Mouse (Mus musculus) liver, embryonic 16.5 days (tissue): ENCODE measurements at regions not wholly inside any gene's neighbourhood (a gene's known extent, or its start where the extent isn't known, plus 50 kb on each side); places are given as distances from the start of the nearest gene placed in this dataset.

Source experiments
- ATAC-seq: fragments of 200-750 bp; cut with Nextera tagmentation; 2 replicates; pipeline ENCODE4 v1.8.0; 2017; ENCODE audit warnings: low read depth, mild to moderate bottlenecking, moderate number of reproducible peaks, moderate library complexity
- H3K27ac ChIP-seq: fragments of 300-500 bp; sonication (generic); 2 replicates; pipeline ENCODE4 v1.5.1; 2014; ENCODE audit warnings: mild to moderate bottlenecking, low read length
- H3K27me3 ChIP-seq: fragments of 300-500 bp; sonication (generic); 2 replicates; pipeline ENCODE4 v1.6.1; 2014; ENCODE audit warnings: low read depth, low read length, mixed read lengths; ENCODE audit not compliant: control insufficient read depth, insufficient read depth
- H3K36me3 ChIP-seq: fragments of 300-500 bp; sonication (generic); 2 replicates; pipeline ENCODE4 v1.6.1; 2014; ENCODE audit warnings: mild to moderate bottlenecking; ENCODE audit not compliant: control insufficient read depth, insufficient read depth
- H3K4me1 ChIP-seq: fragments of 300-500 bp; sonication (generic); 2 replicates; pipeline ENCODE4 v1.6.1; 2014; ENCODE audit warnings: low read depth, low read length, mixed read lengths; ENCODE audit not compliant: control insufficient read depth
- H3K4me2 ChIP-seq: fragments of 300-500 bp; sonication (generic); 2 replicates; pipeline ENCODE4 v1.6.1; 2014; ENCODE audit warnings: low read depth, low read length, mixed read lengths
- H3K4me3 ChIP-seq: fragments of 300-500 bp; sonication (generic); 2 replicates; pipeline ENCODE4 v1.5.1; 2014; ENCODE audit warnings: low read depth, mild to moderate bottlenecking, low read length
- H3K9ac ChIP-seq: fragments of 300-500 bp; sonication (generic); 2 replicates; pipeline ENCODE4 v1.6.1; 2014; ENCODE audit warnings: low read depth, low read length
- H3K9me3 ChIP-seq: fragments of 300-500 bp; sonication (generic); replicated peaks from 2 replicates; pipeline ENCODE4 v1.6.1; 2016; ENCODE audit warnings: low read length; ENCODE audit not compliant: control insufficient read depth
- WGBS: fragments of 180-500 bp; shearing (Covaris S2); extraction: QIAGEN DNeasy Blood & Tissue Kit; methylation state at CpG from one replicate; pipeline ENCODE4 v1.1.7; 2014; ENCODE audit not compliant: insufficient replicate concordance; 5-methylcytosine and 5-hydroxymethylcytosine counted together

- Histone ChIP-seq H3K27me3 (no peaks in the 10 kb centered on the region), H3K9ac (no peak overlapping the region), H3K4me3 (no peak overlapping the region), H3K27ac (no peak overlapping the region), H3K4me1 (no peaks in the 10 kb centered on the region), H3K4me2 (no peak overlapping the region), H3K36me3 (no peaks in the 10 kb centered on the region), H3K9me3 (no peaks in the 10 kb centered on the region)
- WGBS, result 65% methylated on average over 4 of the region's 4 CpGs
- no peak for ATAC-seq
Measured at GRCm38 (mm10) chr16:29706996-29707395, 127.9 kb downstream of the Opa1 start.

DNA sequence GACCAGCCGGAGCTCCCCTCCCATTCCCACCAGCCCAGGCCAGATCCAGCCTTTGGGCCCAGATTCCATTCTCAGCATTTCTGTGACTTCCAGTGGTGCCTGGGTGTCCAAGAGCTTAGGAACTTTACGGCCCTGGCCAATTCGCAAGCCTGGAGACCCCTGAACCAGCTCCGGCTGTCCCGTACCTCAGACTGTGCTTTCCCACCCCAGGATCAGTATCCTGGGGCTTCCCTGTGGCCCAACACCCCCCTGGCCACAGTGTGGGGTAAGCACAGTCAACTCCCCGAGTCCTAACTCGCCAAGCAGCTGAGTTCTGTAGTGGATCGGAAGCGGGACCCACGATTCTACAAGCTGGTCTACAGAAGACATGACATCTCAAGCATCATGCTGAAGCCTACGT, 128.5 kb downstream of the Opa1 start:
- Histone ChIP-seq H3K36me3 (no peaks in the 10 kb centered on the region), H3K4me3 (no peak overlapping the region), H3K9me3 (no peaks in the 10 kb centered on the region), H3K27ac (no peak overlapping the region), H3K9ac (no peak overlapping the region), H3K4me1 (no peaks in the 10 kb centered on the region), H3K4me2 (no peak overlapping the region), H3K27me3 (no peaks in the 10 kb centered on the region)
- WGBS, result 73% methylated on average over 11 of the region's 11 CpGs
- no peak for ATAC-seq

DNA sequence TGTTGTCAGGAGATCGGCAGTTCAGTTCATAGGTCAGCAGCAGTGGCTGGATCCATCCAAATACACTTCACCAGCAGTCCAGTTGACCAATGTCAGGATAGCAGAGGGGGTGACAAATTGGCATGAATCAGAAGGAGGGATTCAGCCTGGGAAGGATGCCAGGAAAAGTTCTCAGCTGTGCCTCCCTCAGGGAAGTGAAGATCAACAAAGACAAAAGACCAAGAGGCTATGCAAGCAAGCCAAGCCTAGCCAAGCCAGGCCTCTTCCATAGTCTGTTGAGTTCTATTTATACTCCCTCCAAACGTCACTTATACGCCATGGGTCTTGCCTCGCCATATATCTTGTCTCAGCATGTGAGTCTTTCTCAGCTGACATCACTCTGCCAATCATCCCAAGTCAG, 129.9 kb downstream of the Opa1 start:
- WGBS, result 57% methylated on average over 4 of the region's 4 CpGs
- Histone ChIP-seq H3K9ac (no peak overlapping the region), H3K36me3 (no peaks in the 10 kb centered on the region), H3K27ac (no peak overlapping the region), H3K9me3 (no peaks in the 10 kb centered on the region), H3K4me2 (no peak overlapping the region), H3K4me1 (no peaks in the 10 kb centered on the region), H3K27me3 (no peaks in the 10 kb centered on the region), H3K4me3 (no peak overlapping the region)
- ATAC-seq, result no peak

DNA sequence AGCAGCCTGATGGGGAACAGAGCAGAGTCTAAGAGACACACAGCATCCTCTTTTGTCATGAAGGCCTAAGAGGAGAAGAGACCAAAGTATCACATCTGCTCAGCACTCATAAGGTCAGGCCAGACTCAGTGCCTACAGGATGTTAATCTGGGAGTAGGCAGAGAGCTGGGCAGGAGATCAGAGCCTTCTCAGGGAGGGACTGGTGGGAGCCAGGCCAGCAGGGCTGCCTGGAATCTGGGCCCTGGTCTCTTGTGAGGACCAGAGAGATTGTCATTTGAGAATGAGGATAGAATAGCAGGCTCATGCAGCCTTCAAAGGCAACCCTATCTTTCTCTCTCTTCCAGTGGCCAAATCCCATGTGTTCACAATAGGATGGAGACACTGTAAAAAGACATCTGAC, 132.3 kb downstream of the Opa1 start:
- Histone ChIP-seq H3K4me3 (no peak overlapping the region), H3K36me3 (no peaks in the 10 kb centered on the region), H3K4me1 (no peaks in the 10 kb centered on the region), H3K9me3 (no peaks in the 10 kb centered on the region), H3K27me3 (no peaks in the 10 kb centered on the region), H3K9ac (no peak overlapping the region), H3K27ac (no peak overlapping the region), H3K4me2 (no peak overlapping the region)
- no peak for ATAC-seq

DNA sequence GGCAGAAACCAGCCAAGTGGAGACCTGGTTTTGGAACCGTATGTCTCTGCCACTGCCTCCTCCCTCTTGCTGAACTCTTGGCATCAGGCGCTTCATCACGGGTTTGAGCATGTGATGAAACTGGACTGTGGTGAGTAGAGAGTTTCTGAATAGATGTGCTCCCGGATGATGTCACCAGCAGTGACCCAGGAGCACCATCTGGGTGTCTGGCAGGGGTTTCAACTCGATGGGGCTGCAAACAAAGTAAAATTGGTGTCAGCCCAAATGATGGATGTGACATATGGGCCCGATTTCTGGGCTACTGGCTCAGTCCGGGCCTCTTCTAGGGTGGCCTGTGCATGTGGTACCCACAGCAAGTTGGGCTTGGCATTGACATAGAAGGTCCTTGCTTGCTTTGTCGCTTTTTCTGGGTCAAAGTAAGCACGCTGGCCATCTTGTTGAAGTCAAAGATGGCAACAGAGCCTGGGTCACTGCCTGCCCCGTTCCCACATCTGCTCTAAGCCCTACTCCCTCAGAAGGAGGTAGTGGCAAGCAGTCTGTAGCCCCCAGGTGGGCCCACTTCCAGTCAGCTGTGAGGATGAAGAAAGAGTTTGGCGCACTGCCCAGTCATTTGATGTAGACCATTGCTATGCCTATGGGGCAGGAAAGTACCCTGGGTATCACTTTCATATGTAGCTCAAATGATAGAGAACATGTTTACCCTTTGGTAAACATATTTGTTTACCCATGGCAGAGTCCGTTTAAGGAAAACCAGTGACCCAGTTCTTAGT, 133.0 kb downstream of the Opa1 start:
- no peaks in the 10 kb centered on the region for H3K4me1 ChIP-seq
- H3K9me3 ChIP-seq, result no peaks in the 10 kb centered on the region
- H3K36me3 ChIP-seq, result no peaks in the 10 kb centered on the region
- ATAC-seq, result no peak
- no peaks in the 10 kb centered on the region for H3K27me3 ChIP-seq
- H3K27ac ChIP-seq, result no peak overlapping the region
- 61% methylated on average over 12 of the region's 12 CpGs for WGBS
- no peak overlapping the region for H3K4me2 ChIP-seq
- no peak overlapping the region for H3K4me3 ChIP-seq
- H3K9ac ChIP-seq, result no peak overlapping the region

- no peak overlapping the region for H3K27ac ChIP-seq
- H3K4me1 ChIP-seq, result no peaks in the 10 kb centered on the region
- H3K9me3 ChIP-seq, result no peaks in the 10 kb centered on the region
- no peaks in the 10 kb centered on the region for H3K36me3 ChIP-seq
- WGBS, result 62% methylated on average over 10 of the region's 10 CpGs
- H3K27me3 ChIP-seq, result no peaks in the 10 kb centered on the region
- no peak overlapping the region for H3K4me3 ChIP-seq
- no peak overlapping the region for H3K4me2 ChIP-seq
- H3K9ac ChIP-seq, result no peak overlapping the region
- ATAC-seq, result no peak
Measured at GRCm38 (mm10) chr16:29714612-29715127, 135.5 kb downstream of the Opa1 start.

GRCm38 (mm10) chr16:29718965-29719364, 139.8 kb downstream of the Opa1 start:
- H3K4me2 ChIP-seq, result no peak overlapping the region
- H3K36me3 ChIP-seq, result no peaks in the 10 kb centered on the region
- no peak overlapping the region for H3K27ac ChIP-seq
- H3K9ac ChIP-seq, result no peak overlapping the region
- WGBS, result 56% methylated on average over 10 of the region's 10 CpGs
- H3K27me3 ChIP-seq, result no peaks in the 10 kb centered on the region
- H3K4me3 ChIP-seq, result no peak overlapping the region
- ATAC-seq, result no peak
- H3K4me1 ChIP-seq, result no peaks in the 10 kb centered on the region
- H3K9me3 ChIP-seq, result no peaks in the 10 kb centered on the region

GRCm38 (mm10) chr16:29719571-29720451, 140.7 kb downstream of the Opa1 start:
- H3K4me3 ChIP-seq, result no peak overlapping the region
- H3K36me3 ChIP-seq, result no peaks in the 10 kb centered on the region
- no peak overlapping the region for H3K4me2 ChIP-seq
- H3K4me1 ChIP-seq, result no peaks in the 10 kb centered on the region
- no peak overlapping the region for H3K27ac ChIP-seq
- H3K27me3 ChIP-seq, result no peaks in the 10 kb centered on the region
- ATAC-seq, result no peak
- no peak overlapping the region for H3K9ac ChIP-seq
- H3K9me3 ChIP-seq, result no peaks in the 10 kb centered on the region
- WGBS, result 80% methylated on average over 23 of the region's 23 CpGs

DNA sequence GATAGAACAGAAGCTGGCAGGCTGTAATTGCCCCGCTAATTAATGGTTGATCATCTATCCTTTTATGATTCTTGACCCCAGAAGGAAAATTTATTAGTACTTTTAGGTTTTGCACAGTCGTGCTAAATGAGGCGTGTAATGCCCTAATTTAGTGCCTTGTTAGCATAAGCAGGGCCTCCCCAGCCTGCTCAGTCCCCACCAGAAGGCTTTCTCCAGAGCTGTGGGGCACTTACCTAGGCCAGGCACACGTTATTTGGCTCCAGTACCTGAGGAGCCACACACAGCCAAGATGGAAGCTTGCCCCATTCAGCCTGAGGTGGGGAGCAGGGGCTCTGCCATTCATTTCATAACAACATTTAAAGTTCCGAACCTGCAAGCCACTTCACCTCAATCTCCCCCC, 146.0 kb downstream of the Opa1 start:
- Histone ChIP-seq H3K4me2 (no peak overlapping the region), H3K4me1 (no peaks in the 10 kb centered on the region), H3K4me3 (no peak overlapping the region), H3K9me3 (no peaks in the 10 kb centered on the region), H3K36me3 (no peaks in the 10 kb centered on the region), H3K9ac (no peak overlapping the region), H3K27ac (no peak overlapping the region), H3K27me3 (no peaks in the 10 kb centered on the region)
- ATAC-seq, result no peak
- WGBS, result 35% methylated on average over 5 of the region's 5 CpGs
